Mouse (Mus musculus): ENCODE measurements around the gene Gm4869.

GRCm38 (mm10) chr5:140405126-140405525, 40.3 kb upstream of the Gm4869 start:
- TF ChIP-seq CTCF (IDR thresholded peaks at IDR 0.05; ENCODE audit: borderline replicate concordance, insufficient read depth, low read length) (no peak), POLR2A (IDR thresholded peaks at IDR 0.05; ENCODE audit: low read depth, low read length) (no peak)
